Mouse (Mus musculus): Measurements from ENCODE around the gene Lin52. TPM values are rescaled to one million over a fixed set of nuclear protein-coding genes. Genes with fewer than 3 reads are reported as not detected.

The Lin52 gene
- polyA plus RNA-seq, 1 experiment from 2014 or later: 8.5 TPM

DNA sequence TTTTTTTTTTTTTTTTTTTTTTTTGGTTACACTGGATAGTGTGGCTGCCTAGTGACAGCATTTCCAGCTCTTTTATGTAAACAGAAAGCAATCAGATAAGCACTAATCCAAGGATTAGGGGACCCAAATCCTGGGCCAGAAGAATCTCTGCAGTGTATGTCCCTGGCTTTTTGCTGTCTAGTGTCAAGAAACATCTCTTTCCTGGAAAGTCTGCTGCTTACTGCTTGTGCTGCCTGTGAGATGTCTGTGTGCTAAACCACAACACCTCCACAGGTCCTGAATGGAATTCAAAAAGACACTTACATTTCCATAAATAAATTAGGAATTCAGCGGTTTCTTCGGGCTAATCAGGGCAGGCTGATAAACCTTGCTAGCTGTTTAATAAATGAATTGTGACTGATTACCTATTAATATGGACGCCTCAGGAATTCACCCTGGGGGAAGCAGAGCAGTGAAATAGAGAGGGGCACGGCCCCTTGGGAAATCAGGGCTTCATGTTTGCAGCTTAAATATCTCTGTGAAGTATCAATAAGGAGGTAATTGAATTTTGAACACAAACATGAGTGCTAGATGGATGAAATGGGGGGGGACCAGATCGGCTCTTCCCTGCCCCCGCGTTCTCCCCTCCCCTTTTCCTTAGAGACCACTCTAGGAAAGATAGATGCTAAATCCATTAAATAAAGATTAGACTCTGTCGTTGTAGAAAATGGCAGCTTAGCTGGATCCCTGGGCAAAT is 49.5 kb downstream of the Lin52 start:
- ATAC-seq (ENCODE audit: low FRiP score, low TSS enrichment) (no peak), DNase-seq (ENCODE audit: low spot score) (no peak)
- no peaks in the 10 kb centered on the region for H3K27me3 ChIP-seq (ENCODE audit: control insufficient read depth, insufficient read depth, low read length)
- H3K4me2 ChIP-seq (replicated peaks; ENCODE audit: low read depth): no peak overlapping the region
- no peaks in the 10 kb centered on the region for H3K36me3 ChIP-seq (ENCODE audit: control insufficient read depth, insufficient read depth, low read length)
- no peaks in the 10 kb centered on the region for H3K9me3 ChIP-seq (ENCODE audit: control insufficient read depth, low read length)
- no peak overlapping the region for H3K9ac ChIP-seq (ENCODE audit: low read length)
- no peak overlapping the region for H3K27ac ChIP-seq (replicated peaks)
- no peak for TF ChIP-seq CTCF (IDR thresholded peaks at IDR 0.05; ENCODE audit: low read depth)
- TF ChIP-seq EP300 (optimal IDR thresholded peaks at IDR 0.05): no peak
- WGBS: 58% methylated on average over 8 of the region's 8 CpGs
- H3K4me3 ChIP-seq (ENCODE audit: low read depth, low read length): no peak overlapping the region
- no peaks in the 10 kb centered on the region for H3K4me1 ChIP-seq (replicated peaks; ENCODE audit: control insufficient read depth, insufficient read depth)

DNA sequence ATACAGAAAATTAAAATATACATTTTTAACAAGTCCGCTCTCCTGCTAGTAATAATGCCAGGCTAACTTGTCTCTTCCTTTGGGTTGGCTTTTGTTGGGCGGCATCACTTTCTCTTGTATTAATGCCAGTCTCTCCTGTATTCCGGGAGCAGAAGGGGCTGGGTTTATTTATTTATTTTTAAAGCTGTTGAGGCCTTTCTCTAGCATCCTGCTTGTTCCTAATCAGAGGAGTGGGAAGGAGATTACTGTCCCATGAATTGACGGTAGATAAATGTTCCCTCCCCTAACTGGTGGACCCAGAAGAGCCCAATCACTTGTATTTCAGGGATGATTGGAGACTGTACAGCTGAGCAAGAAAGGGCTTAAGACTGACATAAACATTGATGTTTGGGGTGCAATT is 50.1 kb downstream of the Lin52 start:
- H3K4me1 ChIP-seq (replicated peaks; ENCODE audit: control insufficient read depth, insufficient read depth): no peaks in the 10 kb centered on the region
- ATAC-seq (ENCODE audit: low FRiP score, low TSS enrichment) (no peak), DNase-seq (ENCODE audit: low spot score) (no peak)
- no peak overlapping the region for H3K4me2 ChIP-seq (replicated peaks; ENCODE audit: low read depth)
- no peaks in the 10 kb centered on the region for H3K9me3 ChIP-seq (ENCODE audit: control insufficient read depth, low read length)
- no peaks in the 10 kb centered on the region for H3K36me3 ChIP-seq (ENCODE audit: control insufficient read depth, insufficient read depth, low read length)
- H3K27ac ChIP-seq (replicated peaks): no peak overlapping the region
- no peaks in the 10 kb centered on the region for H3K27me3 ChIP-seq (ENCODE audit: control insufficient read depth, insufficient read depth, low read length)
- TF ChIP-seq CTCF (IDR thresholded peaks at IDR 0.05; ENCODE audit: low read depth) (no peak), EP300 (optimal IDR thresholded peaks at IDR 0.05) (no peak)
- 70% methylated on average over 4 of the region's 4 CpGs for WGBS
- H3K9ac ChIP-seq (ENCODE audit: low read length): no peak overlapping the region
- H3K4me3 ChIP-seq (ENCODE audit: low read depth, low read length): no peak overlapping the region

DNA sequence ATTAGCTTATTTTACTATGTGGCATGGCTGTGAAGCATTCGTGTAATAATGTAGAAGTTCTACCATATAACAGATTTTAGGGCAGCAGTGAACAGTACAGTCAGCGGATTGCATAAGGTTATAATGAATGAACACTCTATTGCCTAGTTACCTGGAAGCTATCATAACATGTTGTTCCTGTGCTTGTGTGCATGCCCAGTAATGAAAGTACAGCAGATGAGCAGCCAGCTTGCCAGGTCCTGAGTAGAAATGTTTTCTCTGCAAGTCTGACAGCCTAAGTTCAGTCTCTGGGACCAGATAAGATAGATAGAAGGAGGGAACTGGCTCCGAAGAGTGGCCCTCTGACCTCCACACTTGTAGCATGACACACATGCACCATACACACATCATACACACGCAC is 55.6 kb downstream of the Lin52 start:
- no peak for DNase-seq (ENCODE audit: low spot score)
- Histone ChIP-seq H3K4me1 (replicated peaks; ENCODE audit: control insufficient read depth, insufficient read depth) (no peaks in the 10 kb centered on the region), H3K4me3 (ENCODE audit: low read depth, low read length) (no peak overlapping the region), H3K36me3 (ENCODE audit: control insufficient read depth, insufficient read depth, low read length) (no peaks in the 10 kb centered on the region), H3K4me2 (replicated peaks; ENCODE audit: low read depth) (no peak overlapping the region), H3K27ac (replicated peaks) (no peak overlapping the region), H3K9ac (ENCODE audit: low read length) (no peak overlapping the region), H3K27me3 (ENCODE audit: control insufficient read depth, insufficient read depth, low read length) (no peaks in the 10 kb centered on the region), H3K9me3 (ENCODE audit: control insufficient read depth, low read length) (no peaks in the 10 kb centered on the region)
- TF ChIP-seq EP300 (optimal IDR thresholded peaks at IDR 0.05) (no peak), CTCF (IDR thresholded peaks at IDR 0.05; ENCODE audit: low read depth) (no peak)
- ATAC-seq (ENCODE audit: low FRiP score, low TSS enrichment): no peak
- WGBS: 91% methylated on average over 4 of the region's 4 CpGs

DNA sequence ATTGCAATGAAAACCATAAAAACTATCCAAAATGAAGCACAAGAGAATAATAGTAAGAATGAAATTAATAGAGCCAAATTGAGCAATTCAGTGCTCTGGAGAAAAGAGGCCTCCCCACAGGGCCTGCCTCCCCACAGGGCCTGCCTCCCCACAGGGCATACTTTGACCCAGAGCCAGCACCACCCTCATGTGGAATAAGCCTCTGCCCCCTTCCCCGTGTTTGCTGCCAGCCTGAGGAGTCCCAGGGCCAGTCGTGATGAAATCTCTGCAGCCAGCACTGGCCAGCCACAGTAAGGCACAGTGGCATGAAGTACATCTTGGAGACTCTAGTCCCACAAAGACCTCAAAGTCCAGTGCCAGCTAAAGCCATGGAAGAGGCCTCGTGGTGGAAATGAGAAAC is 60.8 kb downstream of the Lin52 start:
- ATAC-seq (ENCODE audit: low FRiP score, low TSS enrichment) (no peak), DNase-seq (ENCODE audit: low spot score) (no peak)
- TF ChIP-seq CTCF (IDR thresholded peaks at IDR 0.05; ENCODE audit: low read depth) (no peak), EP300 (optimal IDR thresholded peaks at IDR 0.05) (no peak)
- Histone ChIP-seq H3K4me3 (ENCODE audit: low read depth, low read length) (no peak overlapping the region), H3K4me2 (replicated peaks; ENCODE audit: low read depth) (no peak overlapping the region), H3K4me1 (replicated peaks; ENCODE audit: control insufficient read depth, insufficient read depth) (no peaks in the 10 kb centered on the region), H3K36me3 (ENCODE audit: control insufficient read depth, insufficient read depth, low read length) (no peaks in the 10 kb centered on the region), H3K27ac (replicated peaks) (no peak overlapping the region), H3K27me3 (ENCODE audit: control insufficient read depth, insufficient read depth, low read length) (no peaks in the 10 kb centered on the region), H3K9me3 (ENCODE audit: control insufficient read depth, low read length) (no peaks in the 10 kb centered on the region), H3K9ac (ENCODE audit: low read length) (no peak overlapping the region)
- 75% methylated on average over 3 of the region's 3 CpGs for WGBS

DNA sequence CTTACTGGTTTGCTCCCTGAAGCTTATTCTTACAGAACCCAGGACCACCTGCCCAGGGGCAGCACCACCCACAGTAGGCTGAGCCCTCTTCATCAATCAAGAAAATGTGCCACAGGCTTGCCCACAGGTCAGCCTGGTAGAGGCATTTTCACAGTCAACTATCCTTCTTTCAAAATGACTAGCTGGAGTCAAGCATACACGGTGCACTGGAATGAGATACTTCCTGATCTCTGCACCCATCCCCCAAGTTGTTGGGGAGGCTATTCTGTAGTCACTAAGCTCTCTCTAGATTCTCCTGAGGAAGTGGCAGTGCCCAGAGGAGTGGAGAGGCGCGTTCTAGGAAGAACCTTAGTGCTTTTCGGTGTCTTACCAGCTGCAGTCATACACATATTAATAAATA is 64.3 kb downstream of the Lin52 start:
- DNase-seq (ENCODE audit: low spot score): no peak
- Histone ChIP-seq H3K9me3 (ENCODE audit: control insufficient read depth, low read length) (no peaks in the 10 kb centered on the region), H3K27ac (replicated peaks) (no peak overlapping the region), H3K9ac (ENCODE audit: low read length) (no peak overlapping the region), H3K4me3 (ENCODE audit: low read depth, low read length) (no peak overlapping the region), H3K4me2 (replicated peaks; ENCODE audit: low read depth) (no peak overlapping the region), H3K36me3 (ENCODE audit: control insufficient read depth, insufficient read depth, low read length) (no peaks in the 10 kb centered on the region), H3K27me3 (ENCODE audit: control insufficient read depth, insufficient read depth, low read length) (no peaks in the 10 kb centered on the region), H3K4me1 (replicated peaks; ENCODE audit: control insufficient read depth, insufficient read depth) (no peaks in the 10 kb centered on the region)
- TF ChIP-seq CTCF (IDR thresholded peaks at IDR 0.05; ENCODE audit: low read depth) (no peak), EP300 (optimal IDR thresholded peaks at IDR 0.05) (no peak)
- WGBS: 77% methylated on average over 4 of the region's 4 CpGs
- ATAC-seq (ENCODE audit: low FRiP score, low TSS enrichment): no peak

DNA sequence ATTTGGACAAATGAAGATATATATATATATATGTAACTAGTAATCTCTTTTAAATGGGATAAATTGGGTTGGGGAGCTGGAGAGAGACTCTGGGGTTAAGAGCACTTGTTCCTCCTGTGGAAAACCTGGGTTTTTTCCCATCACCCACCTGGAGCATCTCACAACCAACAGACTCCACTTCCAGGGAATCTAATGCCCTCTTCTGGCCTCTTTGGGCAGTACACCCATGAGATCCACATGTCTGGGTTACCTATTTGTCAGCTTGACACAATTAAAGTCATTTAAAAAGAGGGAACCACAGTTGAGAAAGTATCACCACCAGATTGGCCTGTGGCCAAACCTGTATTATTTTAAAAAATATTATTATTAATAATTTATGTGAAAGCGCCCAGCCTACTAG is 65.4 kb downstream of the Lin52 start:
- H3K9me3 ChIP-seq (ENCODE audit: control insufficient read depth, low read length): no peaks in the 10 kb centered on the region
- H3K4me2 ChIP-seq (replicated peaks; ENCODE audit: low read depth): no peak overlapping the region
- no peak overlapping the region for H3K27ac ChIP-seq (replicated peaks)
- no peak for ATAC-seq (ENCODE audit: low FRiP score, low TSS enrichment)
- H3K4me3 ChIP-seq (ENCODE audit: low read depth, low read length): no peak overlapping the region
- DNase-seq (ENCODE audit: low spot score): no peak
- H3K27me3 ChIP-seq (ENCODE audit: control insufficient read depth, insufficient read depth, low read length): no peaks in the 10 kb centered on the region
- H3K9ac ChIP-seq (ENCODE audit: low read length): no peak overlapping the region
- H3K36me3 ChIP-seq (ENCODE audit: control insufficient read depth, insufficient read depth, low read length): no peaks in the 10 kb centered on the region
- no peaks in the 10 kb centered on the region for H3K4me1 ChIP-seq (replicated peaks; ENCODE audit: control insufficient read depth, insufficient read depth)
- peak; percentile 32 for TF ChIP-seq CTCF (IDR thresholded peaks at IDR 0.05; ENCODE audit: low read depth)
- no peak for TF ChIP-seq EP300 (optimal IDR thresholded peaks at IDR 0.05)
- whole genome bisulfite sequencing: 97% methylated on average over 1 of the region's 1 CpGs
